Comparison of ENCODE assay signal across 9 mouse cellular contexts in the genomic region with DNA sequence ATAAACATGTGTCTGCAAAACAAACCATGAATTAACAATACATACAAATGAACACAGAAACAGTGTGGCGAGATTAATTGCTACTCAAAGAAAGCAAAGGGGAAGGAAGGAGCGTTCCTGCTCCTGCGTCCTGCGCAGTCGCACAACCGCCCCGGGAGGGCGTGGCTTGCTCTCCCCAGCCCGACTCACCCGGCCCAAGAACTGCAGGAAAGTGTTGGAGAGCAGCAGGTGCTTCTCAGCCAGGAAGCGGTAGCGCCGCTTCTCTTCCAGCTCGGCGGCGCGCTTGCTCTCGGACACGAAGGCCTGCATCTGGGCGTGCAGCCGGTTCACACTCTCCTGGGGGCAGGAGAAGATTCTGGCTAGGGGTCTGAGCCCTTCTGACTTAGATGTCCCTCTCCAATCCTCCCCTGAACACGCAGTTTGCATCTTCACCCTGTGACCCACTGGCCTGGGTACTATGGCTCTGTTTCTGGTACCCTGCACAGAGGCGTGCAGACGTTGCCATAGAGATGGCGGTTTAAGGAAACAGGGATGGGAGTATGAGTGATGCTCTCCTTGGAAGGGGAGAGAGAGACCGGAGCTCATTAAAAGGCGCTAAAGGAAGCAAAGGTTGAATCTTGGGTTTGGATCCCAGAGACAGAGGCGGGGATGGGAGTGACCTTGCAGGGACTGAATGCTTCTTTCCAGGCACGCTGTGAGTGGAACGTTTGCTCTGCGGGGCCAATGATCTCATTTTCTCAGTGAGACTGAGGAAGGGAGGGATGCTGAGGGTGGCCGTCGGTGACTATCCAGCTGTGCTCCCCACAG. TPM values are rescaled to one million over a fixed set of nuclear protein-coding genes. Genes with fewer than 3 reads are reported as not detected.
DNase-seq lines count a peak whose midpoint lies in the region; ATAC-seq and TF ChIP-seq lines count a peak whose summit lies in the region.
"Had no signal": no experiment of that assay in that cellular context is flagged by ENCODE, and none has a peak within 500 bp of the region (broad histone marks: within the 10 kb centered on the region; RNA-seq: fewer than 3 reads in every experiment).

No protein-coding gene starts in this region.

- WGBS in hindbrain, embryonic 13.5 days, result 2% methylated on average over 33 of the region's 33 CpGs
- 2% methylated on average over 33 of the region's 33 CpGs for WGBS in limb, embryonic 13.5 days
- WGBS in midbrain, embryonic 13.5 days, result under 1% methylated on average over 30 of the region's 33 CpGs

- ATAC-seq in hindbrain, embryonic 13.5 days (ENCODE audit: low FRiP score), result peak; percentile 73
- peak; percentile 71; the same call in 1 of the 2 replicates for ATAC-seq in limb, embryonic 13.5 days (ENCODE audit: low FRiP score, low read depth)
- ATAC-seq in midbrain, embryonic 13.5 days, result peak; percentile 81

- peak overlapping the region; percentile 67 for H3K9ac ChIP-seq in hindbrain, embryonic 13.5 days
- H3K9ac ChIP-seq in limb, embryonic 13.5 days, result peak overlapping the region; percentile 46; the same call in 1 of the 2 replicates
- H3K9ac ChIP-seq in midbrain, embryonic 13.5 days (replicated peaks), result peak overlapping the region; percentile 59

- peaks cover 28% of the 10 kb centered on the region for H3K27me3 ChIP-seq in hindbrain, embryonic 13.5 days
- H3K27me3 ChIP-seq in limb, embryonic 13.5 days, result peaks cover 39% of the 10 kb centered on the region
- H3K27me3 ChIP-seq in midbrain, embryonic 13.5 days, result peaks cover 13% of the 10 kb centered on the region

- H3K4me3 ChIP-seq in bone marrow macrophage, adult 2 months (ENCODE audit: insufficient read depth, low read length), result peak overlapping the region; percentile 60
- peak overlapping the region; percentile 41 for H3K4me3 ChIP-seq in hindbrain, embryonic 13.5 days
- peak overlapping the region; percentile 35 for H3K4me3 ChIP-seq in limb, embryonic 13.5 days
- H3K4me3 ChIP-seq in midbrain, embryonic 13.5 days (replicated peaks), result peak overlapping the region; percentile 42

- no peaks in the 10 kb centered on the region for H3K36me3 ChIP-seq in hindbrain, embryonic 13.5 days
- no peaks in the 10 kb centered on the region for H3K36me3 ChIP-seq in limb, embryonic 13.5 days
- H3K36me3 ChIP-seq in midbrain, embryonic 13.5 days, result no peaks in the 10 kb centered on the region
- H3K36me3 ChIP-seq: G1E had no signal

- no peak for TF ChIP-seq POLR2A in bone marrow macrophage, adult 2 months (IDR thresholded peaks at IDR 0.05; ENCODE audit: borderline replicate concordance, low read depth, low read length)

- peak overlapping the region; percentile 85 for H3K4me2 ChIP-seq in hindbrain, embryonic 13.5 days
- H3K4me2 ChIP-seq in limb, embryonic 13.5 days (replicated peaks), result peak overlapping the region; percentile 69
- H3K4me2 ChIP-seq in midbrain, embryonic 13.5 days (replicated peaks), result peak overlapping the region; percentile 83

- peak; percentile 58 to 61 for DNase-seq in cerebellum, postnatal 14 days
- no peak for DNase-seq in cerebellum, adult 8-10 months
- DNase-seq in gastrocnemius, adult 18-20 months (ENCODE audit: low spot score), result peak; percentile 80
- DNase-seq in spleen, postnatal 4 days (ENCODE audit: low spot score in 2 of 2), result peak; percentile 75 to 85

- TF ChIP-seq CTCF in bone marrow macrophage, adult 2 months (IDR thresholded peaks at IDR 0.05; ENCODE audit: low read depth, low read length), result no peak

- no peak overlapping the region for H3K27ac ChIP-seq in bone marrow macrophage, adult 2 months (ENCODE audit: insufficient read depth, low read depth, low read length)
- no peak overlapping the region; the same call in 1 of the 2 replicates for H3K27ac ChIP-seq in hindbrain, embryonic 13.5 days
- H3K27ac ChIP-seq in limb, embryonic 13.5 days, result no peak overlapping the region
- no peak overlapping the region for H3K27ac ChIP-seq in midbrain, embryonic 13.5 days

- H3K4me1 ChIP-seq in bone marrow macrophage, adult 2 months (ENCODE audit: control insufficient read depth, insufficient read depth, low read length), result peaks cover 16% of the 10 kb centered on the region
- H3K4me1 ChIP-seq in hindbrain, embryonic 13.5 days (replicated peaks), result peaks cover 12% of the 10 kb centered on the region
- peaks cover 11% of the 10 kb centered on the region for H3K4me1 ChIP-seq in limb, embryonic 13.5 days
- peaks cover 9% of the 10 kb centered on the region for H3K4me1 ChIP-seq in midbrain, embryonic 13.5 days (replicated peaks)

- H3K9me3 ChIP-seq in hindbrain, embryonic 13.5 days, result no peaks in the 10 kb centered on the region
- no peaks in the 10 kb centered on the region for H3K9me3 ChIP-seq in limb, embryonic 13.5 days
- no peaks in the 10 kb centered on the region for H3K9me3 ChIP-seq in midbrain, embryonic 13.5 days
- H3K9me3 ChIP-seq: G1E had no signal

RNA-seq across cellular contexts. Expression of gene Baiap2l2, which starts 14.8 kb away (rescaled TPM):
- not detected in 2 replicates for polyA plus RNA-seq in bone marrow macrophage, adult 2 months (2012; ENCODE audit: insufficient read depth, insufficient read length, missing spikeins)
- total RNA-seq in gastrocnemius, adult 18-20 months (2021), result 1 to 10 TPM; 2.3 to 4.5 TPM
- polyA plus RNA-seq in hindbrain, embryonic 13.5 days (2015; fragmentation: Nextera tagmentation; extraction: Ambion mirVana), result 1.7 and 2.8 TPM in 2 replicates
- 8.8 and 11.7 TPM in 2 replicates for polyA plus RNA-seq in limb, embryonic 13.5 days (2015; fragmentation: Nextera tagmentation; extraction: Ambion mirVana)
- 0.72 and 1.4 TPM in 2 replicates for polyA plus RNA-seq in midbrain, embryonic 13.5 days (2015; fragmentation: Nextera tagmentation; extraction: Ambion mirVana)
- total RNA-seq: G1E had no signal
- polyA plus RNA-seq: G1E had no signal

RNA-seq across cellular contexts. Expression of gene Slc16a8, which starts 16.0 kb away (rescaled TPM):
- not detected in 2 replicates for polyA plus RNA-seq in bone marrow macrophage, adult 2 months (2012; ENCODE audit: insufficient read depth, insufficient read length, missing spikeins)
- under 1 TPM; 0.53 to 0.69 TPM for total RNA-seq in gastrocnemius, adult 18-20 months (2021)
- 0.54 and 0.86 TPM in 2 replicates for polyA plus RNA-seq in hindbrain, embryonic 13.5 days (2015; fragmentation: Nextera tagmentation; extraction: Ambion mirVana)
- 0.33 and 0.59 TPM in 2 replicates for polyA plus RNA-seq in limb, embryonic 13.5 days (2015; fragmentation: Nextera tagmentation; extraction: Ambion mirVana)
- polyA plus RNA-seq in midbrain, embryonic 13.5 days (2015; fragmentation: Nextera tagmentation; extraction: Ambion mirVana), result 0.22 and 0.23 TPM in 2 replicates
- total RNA-seq: G1E had no signal
- polyA plus RNA-seq: G1E had no signal

RNA-seq across cellular contexts. Expression of gene Gm49486, which starts 41.3 kb away (rescaled TPM):
- not detected in 2 replicates for polyA plus RNA-seq in bone marrow macrophage, adult 2 months (2012; ENCODE audit: insufficient read depth, insufficient read length, missing spikeins)
- total RNA-seq in gastrocnemius, adult 18-20 months (2021), result under 1 TPM; 0.55 to 0.69 TPM
- polyA plus RNA-seq in hindbrain, embryonic 13.5 days (2015; fragmentation: Nextera tagmentation; extraction: Ambion mirVana), result 1.6 and 2.0 TPM in 2 replicates
- polyA plus RNA-seq in limb, embryonic 13.5 days (2015; fragmentation: Nextera tagmentation; extraction: Ambion mirVana), result 1.3 and 1.4 TPM in 2 replicates
- polyA plus RNA-seq in midbrain, embryonic 13.5 days (2015; fragmentation: Nextera tagmentation; extraction: Ambion mirVana), result 0.88 and 1.0 TPM in 2 replicates
- polyA plus RNA-seq: G1E had no signal

RNA-seq across cellular contexts. Expression of gene Pick1, which starts 41.5 kb away (rescaled TPM):
- polyA plus RNA-seq in bone marrow macrophage, adult 2 months (2012; ENCODE audit: insufficient read depth, insufficient read length, missing spikeins), result 11.4 and 13.0 TPM in 2 replicates
- 10 to 100 TPM; 33.7 to 34.8 TPM for total RNA-seq in gastrocnemius, adult 18-20 months (2021)
- polyA plus RNA-seq in hindbrain, embryonic 13.5 days (2015; fragmentation: Nextera tagmentation; extraction: Ambion mirVana), result 83.8 and 90.6 TPM in 2 replicates
- polyA plus RNA-seq in limb, embryonic 13.5 days (2015; fragmentation: Nextera tagmentation; extraction: Ambion mirVana), result 52.7 and 57.4 TPM in 2 replicates
- polyA plus RNA-seq in midbrain, embryonic 13.5 days (2015; fragmentation: Nextera tagmentation; extraction: Ambion mirVana), result 82.2 and 86.8 TPM in 2 replicates

RNA-seq across cellular contexts. Expression of gene Pla2g6, which starts 57.7 kb away (rescaled TPM):
- 4.5 and 5.5 TPM in 2 replicates for polyA plus RNA-seq in bone marrow macrophage, adult 2 months (2012; ENCODE audit: insufficient read depth, insufficient read length, missing spikeins)
- 10 to 100 TPM; 15.8 to 20.4 TPM for total RNA-seq in gastrocnemius, adult 18-20 months (2021)
- polyA plus RNA-seq in hindbrain, embryonic 13.5 days (2015; fragmentation: Nextera tagmentation; extraction: Ambion mirVana), result 34.5 and 35.5 TPM in 2 replicates
- 11.7 and 12.7 TPM in 2 replicates for polyA plus RNA-seq in limb, embryonic 13.5 days (2015; fragmentation: Nextera tagmentation; extraction: Ambion mirVana)
- polyA plus RNA-seq in midbrain, embryonic 13.5 days (2015; fragmentation: Nextera tagmentation; extraction: Ambion mirVana), result 37.5 and 43.3 TPM in 2 replicates
